Mouse (Mus musculus): ENCODE measurements around the gene Kif2c. TPM values are rescaled to one million over a fixed set of nuclear protein-coding genes. Genes with fewer than 3 reads are reported as not detected.

Kif2c gene
- total and polyA plus RNA-seq, 2 experiments: 0.05 to 0.18 TPM

DNA sequence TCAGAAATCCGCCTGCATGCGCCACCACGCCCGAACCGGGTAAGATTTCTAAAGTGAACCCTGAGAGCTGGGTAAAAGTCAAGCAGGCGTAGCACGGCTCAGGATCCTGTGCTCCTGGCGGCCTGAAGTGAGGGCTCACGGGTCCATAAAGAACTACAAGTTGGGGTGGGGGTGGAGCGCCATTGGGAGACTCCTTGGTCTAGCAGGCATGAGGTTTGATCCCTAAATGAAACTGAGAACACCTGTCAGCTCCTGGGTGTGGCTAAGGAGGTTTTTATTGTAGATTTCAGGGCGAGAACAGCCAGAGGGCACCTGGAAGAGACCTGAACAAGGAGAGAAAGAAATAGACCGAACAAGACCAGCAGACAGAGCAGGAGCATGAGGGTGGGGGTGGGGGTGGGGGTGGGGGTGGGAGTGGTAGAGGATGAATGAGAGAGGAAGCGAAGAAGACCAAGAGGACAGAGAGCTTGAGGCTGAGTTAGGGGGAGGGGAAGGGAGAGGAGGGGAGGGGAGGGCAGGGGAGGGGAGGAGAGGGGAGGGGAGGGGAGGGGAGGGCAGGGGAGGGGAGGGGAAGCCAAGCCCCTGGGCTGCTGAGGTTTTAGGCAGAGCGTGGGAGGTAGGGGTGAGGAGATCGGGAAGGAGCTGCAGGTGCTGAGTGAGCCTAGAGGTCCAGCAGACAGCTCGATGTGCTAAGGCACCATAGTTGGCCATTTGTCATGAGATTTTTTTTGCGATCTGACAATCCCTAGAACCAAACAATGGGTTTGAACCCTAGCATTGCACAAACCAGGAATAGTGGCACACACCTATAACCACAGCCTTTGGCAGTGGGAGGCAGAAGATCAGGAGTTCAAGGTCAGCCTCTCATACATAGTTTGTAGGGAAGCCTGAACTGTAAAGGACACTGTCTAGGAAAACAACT lies 43.9 kb downstream of the Kif2c start:
- H3K9ac ChIP-seq (ENCODE audit: low read depth, low read length): peak overlapping the region; percentile 35
- no peak overlapping the region for H3K4me3 ChIP-seq (ENCODE audit: insufficient read depth, low read depth, low read length)
- no peaks in the 10 kb centered on the region for H3K27me3 ChIP-seq (ENCODE audit: control insufficient read depth, insufficient read depth, low read length)
- no peak for DNase-seq (ENCODE audit: extremely low read depth, low read depth, low spot score)
- peaks cover 12% of the 10 kb centered on the region for H3K4me1 ChIP-seq (ENCODE audit: control insufficient read depth, insufficient read depth, low read length)
- TF ChIP-seq CTCF (IDR thresholded peaks at IDR 0.05; ENCODE audit: low read depth, low read length): no peak
- no peak for TF ChIP-seq POLR2A (IDR thresholded peaks at IDR 0.05; ENCODE audit: extremely low read depth, insufficient read depth, low read length)
- 74% methylated on average over 16 of the region's 17 CpGs for WGBS
- H3K27ac ChIP-seq (replicated peaks; ENCODE audit: insufficient read depth, low read depth, low read length): peak overlapping the region; percentile 81
- H3K79me2 ChIP-seq (ENCODE audit: control insufficient read depth, insufficient read depth, low read length): peaks cover under 1% of the 10 kb centered on the region; the same call in 1 of the 2 replicates
- H3K36me3 ChIP-seq (ENCODE audit: control insufficient read depth, insufficient read depth, low read length): no peaks in the 10 kb centered on the region

DNA sequence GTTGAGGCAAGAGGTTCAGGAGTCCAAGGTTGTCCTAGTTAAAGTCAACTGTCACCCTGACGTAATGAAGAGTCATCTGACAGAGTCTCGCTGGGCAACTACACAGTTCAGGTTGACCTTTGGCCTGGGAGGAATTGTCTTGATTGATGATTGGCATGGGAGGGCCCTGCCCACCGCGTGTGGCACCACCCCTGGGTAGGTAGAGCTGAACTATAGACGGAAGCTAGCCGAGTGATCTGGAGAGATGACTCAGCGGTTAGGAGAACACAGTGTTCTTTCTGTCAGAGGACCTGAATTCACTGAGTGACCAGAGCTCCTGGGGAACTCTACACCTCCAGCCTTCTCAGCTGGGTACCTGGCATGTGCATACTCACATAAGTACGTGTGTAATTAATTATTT lies 46.4 kb downstream of the Kif2c start:
- Histone ChIP-seq H3K27ac (replicated peaks; ENCODE audit: insufficient read depth, low read depth, low read length) (peak overlapping the region; percentile 88), H3K9ac (ENCODE audit: low read depth, low read length) (peak overlapping the region; percentile 68), H3K4me3 (ENCODE audit: insufficient read depth, low read depth, low read length) (peak overlapping the region; percentile 29; the same call in 1 of the 2 replicates), H3K36me3 (ENCODE audit: control insufficient read depth, insufficient read depth, low read length) (peaks cover 13% of the 10 kb centered on the region; the same call in 1 of the 2 replicates), H3K27me3 (ENCODE audit: control insufficient read depth, insufficient read depth, low read length) (no peaks in the 10 kb centered on the region), H3K79me2 (ENCODE audit: control insufficient read depth, insufficient read depth, low read length) (peaks cover 6% of the 10 kb centered on the region; the same call in 1 of the 2 replicates), H3K4me1 (ENCODE audit: control insufficient read depth, insufficient read depth, low read length) (peaks cover 20% of the 10 kb centered on the region)
- peak; percentile 100 for DNase-seq (ENCODE audit: extremely low read depth, low read depth, low spot score)
- 9% methylated on average over 8 of the region's 8 CpGs for WGBS
- TF ChIP-seq POLR2A (IDR thresholded peaks at IDR 0.05; ENCODE audit: extremely low read depth, insufficient read depth, low read length) (peak; percentile 49; the same call in 1 of the 2 replicates), CTCF (IDR thresholded peaks at IDR 0.05; ENCODE audit: low read depth, low read length) (no peak)

DNA sequence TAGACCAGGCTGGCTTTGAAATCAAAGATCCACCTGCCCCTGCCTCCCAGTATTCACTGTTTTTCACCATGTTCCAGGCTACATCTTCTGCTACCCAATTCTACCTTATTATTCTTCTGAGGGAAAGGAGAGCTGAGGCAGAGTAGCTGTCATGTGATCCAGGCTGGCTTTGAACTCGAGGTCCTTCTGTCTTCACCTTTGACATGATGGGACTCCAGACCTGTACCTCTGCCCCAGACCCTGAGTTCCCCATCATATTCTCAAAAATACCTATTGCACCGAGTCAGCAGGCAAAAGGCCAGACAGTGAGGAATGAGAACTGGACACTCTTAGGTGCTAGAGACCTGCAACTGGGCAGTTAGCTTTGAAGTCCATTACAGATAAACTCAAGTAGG lies 47.8 kb downstream of the Kif2c start:
- Histone ChIP-seq H3K27me3 (ENCODE audit: control insufficient read depth, insufficient read depth, low read length) (no peaks in the 10 kb centered on the region), H3K4me1 (ENCODE audit: control insufficient read depth, insufficient read depth, low read length) (peaks cover 26% of the 10 kb centered on the region), H3K4me3 (ENCODE audit: insufficient read depth, low read depth, low read length) (peak overlapping the region; percentile 44), H3K9ac (ENCODE audit: low read depth, low read length) (peak overlapping the region; percentile 65), H3K27ac (replicated peaks; ENCODE audit: insufficient read depth, low read depth, low read length) (peak overlapping the region; percentile 89), H3K36me3 (ENCODE audit: control insufficient read depth, insufficient read depth, low read length) (peaks cover 28% of the 10 kb centered on the region), H3K79me2 (ENCODE audit: control insufficient read depth, insufficient read depth, low read length) (peaks cover 6% of the 10 kb centered on the region; the same call in 1 of the 2 replicates)
- peak; percentile 82 for DNase-seq (ENCODE audit: extremely low read depth, low read depth, low spot score)
- 9% methylated on average over 2 of the region's 2 CpGs for WGBS
- TF ChIP-seq POLR2A (IDR thresholded peaks at IDR 0.05; ENCODE audit: extremely low read depth, insufficient read depth, low read length) (no peak), CTCF (IDR thresholded peaks at IDR 0.05; ENCODE audit: low read depth, low read length) (no peak)

DNA sequence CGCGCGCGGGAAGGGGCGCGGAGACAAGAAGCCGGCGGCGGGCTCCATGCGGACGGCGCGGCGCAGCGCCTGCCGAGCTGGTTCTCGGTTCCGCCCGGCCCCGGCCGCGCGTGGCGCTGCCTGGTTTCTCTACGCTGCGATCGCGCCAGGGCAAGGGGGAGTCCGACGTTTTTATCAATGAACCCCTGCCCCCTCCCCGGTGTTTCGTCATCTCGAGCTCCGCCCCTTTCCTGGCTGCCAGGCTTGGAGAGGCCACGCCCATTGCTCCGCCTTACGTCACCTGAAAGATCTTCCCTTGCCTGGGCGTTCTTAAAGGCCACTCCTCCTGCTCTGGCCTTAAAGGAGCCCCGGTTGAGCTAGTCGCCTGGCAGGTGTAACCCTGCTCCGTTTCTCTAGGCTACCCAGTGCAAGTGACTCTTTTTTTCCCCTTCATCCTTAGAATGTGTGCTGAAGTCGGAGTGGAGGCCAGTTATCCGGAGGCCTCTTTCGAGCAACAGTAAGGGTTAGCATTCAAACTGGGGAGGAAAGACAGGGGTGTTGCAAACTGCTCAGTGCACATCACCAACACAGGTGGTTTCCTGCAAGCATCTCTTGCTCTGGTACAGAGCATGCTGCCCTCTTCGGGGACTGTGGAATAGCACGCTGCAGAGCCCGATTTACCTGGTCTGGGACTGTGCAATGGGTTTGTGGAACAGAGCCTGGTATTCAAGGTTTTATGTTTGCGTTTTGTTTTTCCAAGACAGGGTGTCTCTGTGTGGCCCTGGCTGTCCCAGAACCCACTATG lies 48.4 kb downstream of the Kif2c start, which contains the start of gene Plk3:
Gene Plk3, minus strand, starts transcription at position 147 of the 784 bp plus-strand sequence.
- Histone ChIP-seq H3K4me3 (ENCODE audit: insufficient read depth, low read depth, low read length) (peak within 1 kb of the TSS; percentile 82), H3K27me3 (ENCODE audit: control insufficient read depth, insufficient read depth, low read length) (no peaks in the 10 kb centered on the region), H3K36me3 (ENCODE audit: control insufficient read depth, insufficient read depth, low read length) (peaks cover 33% of the 10 kb centered on the region), H3K4me1 (ENCODE audit: control insufficient read depth, insufficient read depth, low read length) (peaks cover 26% of the 10 kb centered on the region), H3K27ac (replicated peaks; ENCODE audit: insufficient read depth, low read depth, low read length) (peak within 1 kb of the TSS; percentile 89), H3K79me2 (ENCODE audit: control insufficient read depth, insufficient read depth, low read length) (peaks cover 6% of the 10 kb centered on the region; the same call in 1 of the 2 replicates), H3K9ac (ENCODE audit: low read depth, low read length) (peak within 1 kb of the TSS; percentile 85)
- 1% methylated on average over 48 of the region's 48 CpGs for WGBS
- DNase-seq (ENCODE audit: extremely low read depth, low read depth, low spot score): peak; percentile 93
- peak; percentile 93 for TF ChIP-seq POLR2A (IDR thresholded peaks at IDR 0.05; ENCODE audit: extremely low read depth, insufficient read depth, low read length)
- peak; percentile 13; the same call in 1 of the 2 replicates for TF ChIP-seq CTCF (IDR thresholded peaks at IDR 0.05; ENCODE audit: low read depth, low read length)

DNA sequence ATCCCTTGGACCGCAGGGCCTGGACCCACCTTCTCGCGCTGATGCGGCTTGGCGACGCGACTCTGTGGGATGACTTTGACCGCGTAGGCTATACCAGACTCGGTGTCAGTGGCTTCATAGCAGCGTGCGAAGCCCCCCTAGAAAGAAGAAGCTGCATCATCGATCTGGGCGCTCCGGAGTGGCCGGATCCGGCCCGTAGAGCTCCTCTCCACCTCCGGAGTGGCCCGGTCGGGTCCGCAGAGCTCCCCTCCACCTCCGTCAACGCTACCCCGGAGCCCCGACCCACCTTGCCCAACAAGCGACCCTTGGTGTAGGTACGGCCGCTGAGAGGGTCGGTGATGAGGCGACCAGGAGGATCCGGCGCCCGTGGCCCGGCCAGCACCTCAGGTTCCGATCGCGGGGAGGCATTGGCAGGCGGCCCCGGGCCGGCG lies 49.1 kb downstream of the Kif2c start:
- peaks cover 23% of the 10 kb centered on the region for H3K4me1 ChIP-seq (ENCODE audit: control insufficient read depth, insufficient read depth, low read length)
- H3K4me3 ChIP-seq (ENCODE audit: insufficient read depth, low read depth, low read length): peak overlapping the region; percentile 82
- H3K79me2 ChIP-seq (ENCODE audit: control insufficient read depth, insufficient read depth, low read length): peaks cover 6% of the 10 kb centered on the region; the same call in 1 of the 2 replicates
- H3K36me3 ChIP-seq (ENCODE audit: control insufficient read depth, insufficient read depth, low read length): peaks cover 39% of the 10 kb centered on the region
- no peak for TF ChIP-seq POLR2A (IDR thresholded peaks at IDR 0.05; ENCODE audit: extremely low read depth, insufficient read depth, low read length)
- TF ChIP-seq CTCF (IDR thresholded peaks at IDR 0.05; ENCODE audit: low read depth, low read length): no peak
- H3K9ac ChIP-seq (ENCODE audit: low read depth, low read length): peak overlapping the region; percentile 85
- peak overlapping the region; percentile 58 for H3K27ac ChIP-seq (replicated peaks; ENCODE audit: insufficient read depth, low read depth, low read length)
- DNase-seq (ENCODE audit: extremely low read depth, low read depth, low spot score): no peak
- no peaks in the 10 kb centered on the region for H3K27me3 ChIP-seq (ENCODE audit: control insufficient read depth, insufficient read depth, low read length)
- WGBS: under 1% methylated on average over 42 of the region's 42 CpGs
